Mouse (Mus musculus): ENCODE measurements at regions not wholly inside any gene's neighbourhood (a gene's known extent, or its start where the extent isn't known, plus 50 kb on each side); places are given as distances from the start of the nearest gene placed in this dataset.
A peak's percentile ranks its signal among the peaks of the same experiment; 100 is the strongest.

GRCm38 (mm10) chr7:129772540-129773331 is 181.1 kb downstream of the Wdr11 start:
- no peak for DNase-seq

DNA sequence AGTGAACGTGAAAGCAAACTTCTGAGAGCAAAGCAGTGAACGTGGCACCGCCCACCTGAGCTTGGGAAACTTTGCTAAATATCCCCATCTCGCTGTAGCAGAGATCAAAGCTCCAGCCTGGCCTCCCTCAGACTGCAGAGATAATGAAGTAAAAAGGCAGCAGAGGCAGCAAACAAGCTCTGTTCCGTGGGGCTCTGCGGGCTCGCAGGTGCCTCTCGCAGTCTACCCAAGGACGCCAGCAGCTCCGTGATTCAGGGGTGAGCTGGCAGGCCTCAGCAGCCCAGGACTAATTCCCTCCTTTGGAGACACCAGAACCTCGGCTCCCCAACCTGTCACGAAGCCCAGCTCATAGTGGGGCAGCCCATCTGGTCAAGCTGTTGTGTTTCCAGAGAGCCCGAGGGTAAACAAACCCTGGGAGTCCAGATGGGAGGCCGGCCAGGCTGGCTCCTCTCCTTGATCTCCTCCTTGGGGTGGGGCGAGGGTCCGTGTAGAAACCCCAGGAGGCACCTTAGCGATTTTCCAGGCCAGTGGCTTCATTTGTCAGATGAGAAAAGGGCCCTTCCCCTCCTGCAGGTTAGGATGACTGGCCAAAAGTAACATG is 182.7 kb downstream of the Wdr11 start:
- DNase-seq, result no peak

- DNase-seq, result no peak
Measured at GRCm38 (mm10) chr7:129775189-129775588, 183.5 kb downstream of the Wdr11 start.

DNA sequence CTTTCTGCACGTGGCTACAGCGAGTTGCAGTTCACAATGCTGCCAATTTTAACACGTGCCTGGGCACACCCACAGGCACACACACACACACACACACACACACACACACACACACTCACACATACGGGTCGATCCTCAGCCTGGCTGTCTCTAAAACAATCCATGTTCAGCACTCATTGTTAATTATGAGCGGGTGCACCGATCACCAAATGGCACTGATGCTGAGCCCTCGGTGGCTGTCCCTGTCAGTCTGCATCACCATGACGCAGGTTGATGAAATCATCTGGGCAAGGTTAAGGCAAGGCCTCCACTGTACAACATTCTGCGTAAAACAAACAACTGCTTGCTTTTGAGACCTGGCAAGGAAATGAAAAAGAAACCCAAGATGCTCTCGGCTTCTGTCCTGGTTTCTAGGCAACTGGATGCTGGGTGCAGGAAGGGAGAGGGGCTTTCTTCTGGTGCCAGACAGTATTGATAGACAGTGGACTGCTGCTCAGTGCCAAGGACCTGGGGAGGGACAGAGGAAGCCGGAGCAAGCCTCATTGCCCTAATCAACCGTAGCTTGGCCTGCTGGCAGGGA is 187.3 kb downstream of the Wdr11 start:
- DNase-seq, result no peak

- no peak for DNase-seq
Measured at GRCm38 (mm10) chr7:129779939-129780338, 188.3 kb downstream of the Wdr11 start.

DNA sequence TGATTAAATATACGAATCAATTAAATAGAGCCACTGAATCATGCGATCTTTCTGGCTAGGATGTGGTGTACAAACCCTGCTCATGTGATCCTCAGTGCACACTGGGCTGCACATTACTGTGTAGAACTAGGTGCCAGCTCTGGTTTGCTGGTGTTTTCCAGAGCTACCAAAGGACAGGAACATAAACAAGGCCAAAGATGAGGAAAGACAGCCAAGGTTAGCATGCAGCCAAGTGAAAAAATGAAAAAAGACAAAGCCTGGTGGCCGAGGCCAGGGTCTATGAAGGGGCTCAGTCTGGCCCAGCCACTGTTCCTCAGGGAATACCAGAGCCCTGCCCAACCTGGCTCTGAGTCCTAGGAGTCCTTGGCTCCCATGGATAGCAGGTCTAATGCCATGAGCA is 190.1 kb downstream of the Wdr11 start:
- peak; percentile 14 for DNase-seq

GRCm38 (mm10) chr7:129784966-129785365 is 193.3 kb downstream of the Wdr11 start:
- no peak for DNase-seq

- DNase-seq, result no peak
Measured at GRCm38 (mm10) chr7:129787011-129787410, 195.3 kb downstream of the Wdr11 start.

DNA sequence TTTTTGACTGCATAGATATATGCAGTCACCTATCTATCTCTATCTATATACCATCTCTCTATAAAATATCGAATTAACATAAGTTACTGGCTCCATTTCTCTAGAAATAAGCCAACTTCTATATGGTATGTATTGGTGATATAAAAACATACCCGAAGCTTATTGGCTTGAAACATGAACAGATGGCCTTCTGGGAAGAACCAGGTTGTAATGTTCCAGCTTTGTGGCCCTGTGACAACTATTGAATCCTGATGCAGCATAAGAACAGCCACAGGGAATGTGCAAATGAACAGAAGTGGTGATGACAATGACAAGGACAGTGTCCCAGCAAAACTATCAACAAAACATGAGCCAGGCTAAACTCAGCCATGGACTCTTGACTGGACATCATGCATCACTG is 196.1 kb downstream of the Wdr11 start:
- no peak for DNase-seq

- no peak for DNase-seq
Measured at GRCm38 (mm10) chr7:129789461-129789860, 197.8 kb downstream of the Wdr11 start.

- no peak for DNase-seq
Measured at GRCm38 (mm10) chr7:129790590-129791449, 199.2 kb downstream of the Wdr11 start.

DNA sequence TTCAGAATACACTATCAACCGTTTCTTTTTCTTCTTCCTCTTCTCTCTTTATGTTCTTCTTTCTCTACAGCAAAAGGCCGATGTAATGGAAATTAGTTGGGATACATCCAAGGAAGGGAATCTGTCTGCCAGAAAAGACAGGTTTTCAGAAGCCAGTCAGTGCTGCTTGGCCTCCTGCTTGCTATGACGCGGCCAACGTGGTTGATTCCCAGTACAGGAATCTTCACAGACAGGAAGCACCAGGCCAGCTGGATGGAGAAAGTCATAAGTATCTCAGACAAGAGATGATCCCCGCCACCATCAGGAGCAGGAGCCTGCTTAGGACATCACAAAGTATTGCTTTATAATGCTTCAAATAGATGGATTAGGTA is 199.8 kb downstream of the Wdr11 start:
- DNase-seq, result no peak

- DNase-seq, result no peak
Measured at GRCm38 (mm10) chr7:129793733-129794132, 202.1 kb downstream of the Wdr11 start.

DNA sequence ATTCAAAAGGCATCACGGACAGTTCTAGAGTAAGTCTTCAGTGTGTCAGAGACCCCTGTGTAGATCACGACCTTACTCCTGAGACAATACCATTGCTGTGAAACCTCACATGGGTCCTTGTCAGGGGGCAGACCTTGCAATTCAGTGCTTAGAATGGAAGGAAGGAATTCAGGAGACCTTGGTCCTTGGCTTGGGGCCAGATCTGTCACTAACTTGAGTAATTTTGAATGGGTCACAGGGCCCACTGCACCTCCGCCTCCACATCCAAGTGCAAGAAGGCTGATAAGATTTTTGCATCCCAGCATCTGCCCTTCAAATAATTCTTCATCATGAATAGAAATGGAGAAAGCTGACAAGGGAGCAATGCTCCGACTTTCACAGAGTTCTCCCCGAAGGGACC is 202.6 kb downstream of the Wdr11 start:
- DNase-seq, result no peak

- DNase-seq, result no peak
Measured at GRCm38 (mm10) chr7:129798525-129798924, 206.9 kb downstream of the Wdr11 start.

- DNase-seq, result no peak
Measured at GRCm38 (mm10) chr7:129800461-129800867, 208.8 kb downstream of the Wdr11 start.

DNA sequence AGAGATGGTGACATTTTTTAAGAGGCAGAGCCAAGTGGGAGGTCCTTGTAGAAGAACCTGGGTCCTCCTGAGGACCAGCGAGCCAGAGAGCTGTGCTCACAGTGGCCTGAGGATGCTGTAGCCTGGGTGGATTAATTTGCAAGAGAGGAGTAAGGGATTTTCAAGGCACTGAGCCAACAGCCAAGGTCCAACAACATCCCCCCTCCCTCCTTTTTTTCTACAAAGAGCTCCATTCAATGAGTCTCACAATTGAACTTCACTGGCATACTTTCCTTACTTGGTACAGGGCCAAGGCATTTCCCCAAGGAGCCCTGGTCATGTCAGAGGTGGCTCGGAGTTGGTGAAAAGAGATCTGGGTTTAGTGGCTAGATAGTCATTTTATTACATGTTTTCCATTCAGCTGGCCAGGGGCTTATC is 209.8 kb downstream of the Wdr11 start:
- DNase-seq, result peak; percentile 7

GRCm38 (mm10) chr7:129802168-129802567 is 210.5 kb downstream of the Wdr11 start:
- no peak for DNase-seq

DNA sequence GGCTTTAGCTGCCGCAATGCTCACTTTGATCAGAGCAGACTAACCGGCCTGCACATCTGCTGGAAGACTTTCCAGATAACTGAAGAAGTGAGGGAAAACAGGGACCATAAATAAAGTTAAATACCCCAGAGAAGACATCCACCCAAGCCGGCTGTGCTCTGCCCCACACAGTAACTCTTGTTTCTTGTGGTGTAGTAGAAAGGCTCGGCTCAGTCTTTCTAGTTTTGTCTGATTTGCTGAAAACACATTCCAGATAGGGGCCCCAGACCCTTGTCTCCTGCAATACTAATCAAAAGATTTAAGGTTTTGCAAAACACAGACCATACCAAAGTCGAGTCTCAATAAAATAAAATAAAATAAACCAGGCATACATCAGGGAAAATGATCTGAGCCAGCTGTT is 213.7 kb downstream of the Wdr11 start:
- DNase-seq, result no peak

- no peak for DNase-seq
Measured at GRCm38 (mm10) chr7:129810141-129810540, 218.5 kb downstream of the Wdr11 start.

GRCm38 (mm10) chr7:129810565-129810964 is 218.9 kb downstream of the Wdr11 start:
- no peak for DNase-seq

DNA sequence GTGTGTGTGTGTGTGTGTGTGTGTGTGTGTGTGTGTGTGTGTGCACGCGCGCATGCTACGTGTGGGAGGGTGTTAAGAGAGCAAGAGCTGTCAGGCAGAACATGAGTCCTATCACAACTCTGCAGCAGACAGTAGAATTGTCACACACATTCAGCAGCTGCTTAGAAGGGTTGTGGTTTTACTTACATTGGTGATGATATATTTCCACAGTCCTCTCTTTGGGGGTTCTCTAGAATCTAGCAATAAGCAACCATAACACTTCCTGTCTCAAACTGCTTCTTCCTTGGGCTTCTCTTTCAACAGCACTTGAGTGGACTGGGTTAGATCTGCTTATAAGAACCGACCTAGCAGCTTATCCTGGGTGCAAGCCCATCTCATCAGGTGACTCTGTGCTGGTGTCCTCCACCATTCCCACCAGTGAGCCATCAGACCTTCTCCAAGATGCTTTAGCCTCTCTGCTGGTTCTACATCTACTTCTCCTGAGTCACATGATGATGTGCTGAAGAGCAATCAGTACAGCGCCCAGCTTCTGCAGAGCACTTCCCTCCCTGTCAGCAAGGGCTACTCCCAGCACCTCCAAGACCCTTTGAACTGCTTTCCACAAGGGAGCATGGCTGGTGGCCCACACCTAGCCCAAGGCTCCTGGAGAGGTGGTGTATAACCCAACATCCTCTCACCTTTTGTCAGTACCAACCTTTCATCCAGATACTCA is 222.6 kb downstream of the Wdr11 start:
- DNase-seq, result no peak

- DNase-seq, result peak; percentile 7
Measured at GRCm38 (mm10) chr7:129818833-129819232, 227.2 kb downstream of the Wdr11 start.

Measured in kidney, adult 11 months (tissue).